Mouse (Mus musculus) B cell, adult 2 months (primary cell): Measurements from ENCODE around the gene Gm11084.

Experiments
- DNase-seq, 2 experiments: peaks; one replicate each; pipeline ENCODE4 v3.0.0; 2022

Gm11084 gene

GRCm38 (mm10) chr2:72924981-72925380, 61.5 kb downstream of the Gm11084 start:
- no peak for DNase-seq
